Mouse (Mus musculus) ES-E14 (cell line): ENCODE data around the gene Pmpca. TPM values are rescaled to one million over a fixed set of nuclear protein-coding genes. Genes with fewer than 3 reads are reported as not detected.

Source experiments
- DNase-seq: peaks from one replicate; pipeline ENCODE4 v3.0.0-alpha.2; 2013; ENCODE audit warnings: low read depth, low spot score
- H3K27ac ChIP-seq: 2 replicates; pipeline ENCODE4 v1.5.1; 2012; ENCODE audit warnings: low read depth, mild to moderate bottlenecking, low read length, moderate library complexity, mixed read lengths; ENCODE audit not compliant: poor library complexity, insufficient read depth, severe bottlenecking
- H3K36me3 ChIP-seq: 2 replicates; pipeline ENCODE4 v1.6.1; 2012; ENCODE audit warnings: mild to moderate bottlenecking, low read length, moderate library complexity, mixed read lengths; ENCODE audit not compliant: control insufficient read depth, poor library complexity, insufficient read depth, severe bottlenecking
- H3K4me1 ChIP-seq, 2 experiments: fragments of 150-350 bp in 1 of 2; sonication (generic) in 1 of 2; 2 replicates each; pipeline ENCODE4 v1.6.1; 2012; ENCODE audit warnings: low read length in 2 of 2, mild to moderate bottlenecking in 1 of 2, mixed read lengths in 1 of 2; ENCODE audit not compliant: control insufficient read depth in 2 of 2, insufficient read depth in 2 of 2, poor library complexity in 1 of 2
- H3K4me3 ChIP-seq, 2 experiments: fragments of 150-350 bp in 1 of 2; sonication (generic) in 1 of 2; 2 replicates each; pipeline ENCODE4 v1.5.1; 2012; ENCODE audit warnings: low read length in 2 of 2, low read depth in 1 of 2, mild to moderate bottlenecking in 1 of 2, mixed read lengths in 1 of 2; ENCODE audit not compliant: insufficient read depth in 1 of 2, poor library complexity in 1 of 2, severe bottlenecking in 1 of 2
- H3K9ac ChIP-seq: 2 replicates; pipeline ENCODE4 v1.6.1; 2012; ENCODE audit warnings: low read depth, mild to moderate bottlenecking, low read length, mixed read lengths; ENCODE audit not compliant: poor library complexity, insufficient read depth, severe bottlenecking
- H3K9me3 ChIP-seq: fragments of 150-350 bp; sonication (generic); 2 replicates; pipeline ENCODE4 v1.6.1; 2012; ENCODE audit warnings: low read depth, mild to moderate bottlenecking, low read length; ENCODE audit not compliant: control insufficient read depth, insufficient read depth
- CHD2 ChIP-seq: IDR thresholded peaks from 2 replicates; pipeline ENCODE4 v1.6.1; 2014; ENCODE audit warnings: mild to moderate bottlenecking, low read depth, low read length, inconsistent platforms
- HCFC1 ChIP-seq: IDR thresholded peaks from 2 replicates; pipeline ENCODE4 v1.6.1; 2012; ENCODE audit warnings: low read length, inconsistent platforms, borderline replicate concordance; ENCODE audit not compliant: insufficient read depth
- MAFK ChIP-seq: IDR thresholded peaks from 2 replicates; pipeline ENCODE4 v1.6.1; 2014; ENCODE audit warnings: mild to moderate bottlenecking, low read depth, low read length, inconsistent platforms; ENCODE audit not compliant: insufficient read depth
- ZC3H11A ChIP-seq: IDR thresholded peaks from 2 replicates; pipeline ENCODE4 v1.6.1; 2012; ENCODE audit warnings: low read depth, mild to moderate bottlenecking, inconsistent platforms, low read length, borderline replicate concordance
- ZNF384 ChIP-seq: IDR thresholded peaks from 2 replicates; pipeline ENCODE4 v1.6.1; 2012; ENCODE audit warnings: low read depth, low read length, inconsistent platforms
- in situ Hi-C, 2 experiments: fragments of 600-800 bp; cut with MboI; formaldehyde crosslinking; loops; one replicate each; pipeline ENCODE4 v1.15.1; 2025; ENCODE audit warnings: low sequenced_read_pairs in 2 of 2, inconsistent platforms in 1 of 2; ENCODE audit not compliant: unreplicated experiment in 2 of 2
- total RNA-seq: library from RNA; depleted of rRNA; stranded (reverse); fragments of 300-350 nt; gene quantifications from 2 replicates; pipeline ENCODE4 v1.2.3, GENCODE M21; 2012

Pmpca gene
- total RNA-seq, 1 experiment, result 149 TPM

- no peak overlapping the region for H3K9ac ChIP-seq
- in situ Hi-C loops, result no loop called here
- H3K4me3 ChIP-seq, result no peak overlapping the region
- H3K4me1 ChIP-seq, result no peaks in the 10 kb centered on the region
- no peak overlapping the region for H3K27ac ChIP-seq
- DNase-seq, result no peak
- H3K9me3 ChIP-seq, result no peaks in the 10 kb centered on the region
- peaks cover 58% of the 10 kb centered on the region for H3K36me3 ChIP-seq
- TF ChIP-seq ZNF384 (no peak), MAFK (no peak), ZC3H11A (no peak), HCFC1 (no peak), CHD2 (no peak)
Observed at GRCm38 (mm10) chr2:26391617-26392016, 2.5 kb downstream of the Pmpca start.

GRCm38 (mm10) chr2:26398978-26399377, 9.8 kb downstream of the Pmpca start:
- TF ChIP-seq ZNF384 (no peak), CHD2 (no peak), HCFC1 (no peak), ZC3H11A (no peak), MAFK (no peak)
- no peak for DNase-seq
- in situ Hi-C loops, result no loop called here
- Histone ChIP-seq H3K27ac (no peak overlapping the region), H3K36me3 (peaks cover 49% of the 10 kb centered on the region), H3K9ac (no peak overlapping the region), H3K4me1 (no peaks in the 10 kb centered on the region), H3K4me3 (no peak overlapping the region), H3K9me3 (no peaks in the 10 kb centered on the region)

- no peak for TF ChIP-seq CHD2
- TF ChIP-seq HCFC1, result no peak
- no peak for TF ChIP-seq MAFK
- no peak for TF ChIP-seq ZC3H11A
- no peak for TF ChIP-seq ZNF384
- Histone ChIP-seq H3K27ac (no peak overlapping the region), H3K9me3 (no peaks in the 10 kb centered on the region), H3K9ac (no peak overlapping the region), H3K4me3 (no peak overlapping the region), H3K36me3 (peaks cover 45% of the 10 kb centered on the region), H3K4me1 (no peaks in the 10 kb centered on the region)
- no peak for DNase-seq
- in situ Hi-C loops, result no loop called here
Observed at GRCm38 (mm10) chr2:26399647-26400046, 10.5 kb downstream of the Pmpca start.

- H3K4me3 ChIP-seq, result no peak overlapping the region
- H3K9ac ChIP-seq, result no peak overlapping the region
- no peak for DNase-seq
- H3K36me3 ChIP-seq, result peaks cover 39% of the 10 kb centered on the region
- H3K9me3 ChIP-seq, result no peaks in the 10 kb centered on the region
- H3K27ac ChIP-seq, result no peak overlapping the region
- no peak for TF ChIP-seq ZNF384
- no peak for TF ChIP-seq CHD2
- no peak for TF ChIP-seq HCFC1
- no peak for TF ChIP-seq MAFK
- no peak for TF ChIP-seq ZC3H11A
- in situ Hi-C loops, result no loop called here
- H3K4me1 ChIP-seq, result no peaks in the 10 kb centered on the region
Observed at GRCm38 (mm10) chr2:26400296-26400695, 11.2 kb downstream of the Pmpca start.

GRCm38 (mm10) chr2:26401023-26401422, 11.9 kb downstream of the Pmpca start:
- Histone ChIP-seq H3K36me3 (peaks cover 35% of the 10 kb centered on the region), H3K4me1 (no peaks in the 10 kb centered on the region), H3K9ac (no peak overlapping the region), H3K27ac (no peak overlapping the region; the same call in 1 of the 2 replicates), H3K9me3 (no peaks in the 10 kb centered on the region), H3K4me3 (no peak overlapping the region)
- no peak for DNase-seq
- no peak for TF ChIP-seq MAFK
- TF ChIP-seq HCFC1, result no peak
- no peak for TF ChIP-seq ZC3H11A
- no peak for TF ChIP-seq CHD2
- no peak for TF ChIP-seq ZNF384
- in situ Hi-C loops, result no loop called here
